Mouse (Mus musculus): ENCODE measurements around the gene Olfr957. TPM values are rescaled to one million over a fixed set of nuclear protein-coding genes. Genes with fewer than 3 reads are reported as not detected.
A peak's percentile ranks its signal among the peaks of the same experiment; 100 is the strongest.

Olfr957 gene
- total and polyA plus RNA-seq, 2 experiments from 2014 or later = not detected

DNA sequence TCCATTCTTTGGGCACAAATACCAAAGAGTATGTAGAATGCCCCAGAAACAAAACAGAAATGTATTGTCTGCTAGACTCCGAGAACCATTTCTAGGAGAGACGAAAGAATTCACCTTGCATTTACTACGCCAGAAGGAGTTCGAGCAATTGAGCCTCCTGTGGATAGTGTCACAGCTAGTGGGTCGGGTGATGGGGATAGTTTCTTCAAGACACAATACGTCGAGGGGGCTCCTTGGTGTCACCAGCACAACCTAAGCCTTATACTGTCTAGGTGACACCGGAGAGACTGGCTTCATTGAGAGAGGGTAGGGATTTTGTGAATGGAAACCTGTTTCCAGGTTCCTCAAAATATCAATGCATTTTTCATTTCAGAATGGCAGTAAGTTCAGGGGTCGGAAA is 6.2 kb downstream of the Olfr957 start:
- Histone ChIP-seq H3K27me3 (ENCODE audit: insufficient read depth, low read length) (no peaks in the 10 kb centered on the region), H3K4me1 (ENCODE audit: insufficient read depth) (no peaks in the 10 kb centered on the region), H3K4me2 (ENCODE audit: low read depth) (no peak overlapping the region), H3K4me3 (ENCODE audit: low read depth, low read length) (no peak overlapping the region), H3K9me3 (ENCODE audit: low read length) (no peaks in the 10 kb centered on the region), H3K9ac (no peak overlapping the region), H3K27ac (ENCODE audit: low read depth, low read length) (no peak overlapping the region), H3K36me3 (ENCODE audit: insufficient read depth) (no peaks in the 10 kb centered on the region)
- 78% methylated on average over 9 of the region's 9 CpGs for WGBS
- TF ChIP-seq CTCF (IDR thresholded peaks at IDR 0.05; ENCODE audit: low read depth) = no peak
- no peak for DNase-seq
- ATAC-seq = peak; percentile 8; the same call in 1 of the 2 replicates

GRCm38 (mm10) chr9:39508998-39509397 is 6.6 kb downstream of the Olfr957 start:
- Histone ChIP-seq H3K4me2 (ENCODE audit: low read depth) (no peak overlapping the region), H3K27me3 (ENCODE audit: insufficient read depth, low read length) (no peaks in the 10 kb centered on the region), H3K9ac (no peak overlapping the region), H3K9me3 (ENCODE audit: low read length) (no peaks in the 10 kb centered on the region), H3K4me3 (ENCODE audit: low read depth, low read length) (no peak overlapping the region), H3K36me3 (ENCODE audit: insufficient read depth) (no peaks in the 10 kb centered on the region), H3K27ac (ENCODE audit: low read depth, low read length) (no peak overlapping the region), H3K4me1 (ENCODE audit: insufficient read depth) (no peaks in the 10 kb centered on the region)
- peak; percentile 88 for ATAC-seq
- peak; percentile 89 for TF ChIP-seq CTCF (IDR thresholded peaks at IDR 0.05; ENCODE audit: low read depth)
- DNase-seq = peak; percentile 87
- WGBS = 14% methylated on average over 6 of the region's 6 CpGs

- no peak within 1 kb of the TSS for H3K27ac ChIP-seq (ENCODE audit: low read depth, low read length)
- no peak within 1 kb of the TSS for H3K9ac ChIP-seq
- WGBS = 97% methylated on average over 2 of the region's 2 CpGs
- no peak within 1 kb of the TSS for H3K4me3 ChIP-seq (ENCODE audit: low read depth, low read length)
- no peaks in the 10 kb centered on the region for H3K9me3 ChIP-seq (ENCODE audit: low read length)
- DNase-seq = no peak
- ATAC-seq = no peak
- no peaks in the 10 kb centered on the region for H3K4me1 ChIP-seq (ENCODE audit: insufficient read depth)
- no peaks in the 10 kb centered on the region for H3K36me3 ChIP-seq (ENCODE audit: insufficient read depth)
- TF ChIP-seq CTCF (IDR thresholded peaks at IDR 0.05; ENCODE audit: low read depth) = no peak
- no peak within 1 kb of the TSS for H3K4me2 ChIP-seq (ENCODE audit: low read depth)
- no peaks in the 10 kb centered on the region for H3K27me3 ChIP-seq (ENCODE audit: insufficient read depth, low read length)
Observed at GRCm38 (mm10) chr9:39493895-39494294, 21.7 kb downstream of the Olfr957 start, which contains the start of gene Olfr44. Olfr44 (minus strand) TSS chr9:39493995.

- 59% methylated on average over 1 of the region's 1 CpGs for WGBS
- Histone ChIP-seq H3K9me3 (ENCODE audit: low read length) (no peaks in the 10 kb centered on the region), H3K9ac (no peak within 1 kb of the TSS), H3K4me3 (ENCODE audit: low read depth, low read length) (no peak within 1 kb of the TSS), H3K4me1 (ENCODE audit: insufficient read depth) (no peaks in the 10 kb centered on the region), H3K36me3 (ENCODE audit: insufficient read depth) (no peaks in the 10 kb centered on the region), H3K4me2 (ENCODE audit: low read depth) (no peak within 1 kb of the TSS), H3K27ac (ENCODE audit: low read depth, low read length) (no peak within 1 kb of the TSS), H3K27me3 (ENCODE audit: insufficient read depth, low read length) (no peaks in the 10 kb centered on the region)
- no peak for DNase-seq
- TF ChIP-seq CTCF (IDR thresholded peaks at IDR 0.05; ENCODE audit: low read depth) = no peak
- no peak for ATAC-seq
Observed at GRCm38 (mm10) chr9:39471844-39472243, 43.8 kb downstream of the Olfr957 start, which contains the start of gene Olfr955. Olfr955 (minus strand) TSS chr9:39471944.

Other genes starting within 250 kb of the Olfr957 start
- not detected in 2 replicates for gene Olfr945, start 239.0 kb downstream of the Olfr957 start, total RNA-seq (2014; rRNA removed)
- not detected in 2 replicates for gene Olfr945, start 239.0 kb downstream of the Olfr957 start, polyA plus RNA-seq (2015; fragmentation: Nextera tagmentation; extraction: Ambion mirVana)
- gene Olfr948, start 189.8 kb downstream of the Olfr957 start, total RNA-seq (2014; rRNA removed) = not detected in 2 replicates
- gene Olfr948, start 189.8 kb downstream of the Olfr957 start, polyA plus RNA-seq (2015; fragmentation: Nextera tagmentation; extraction: Ambion mirVana) = not detected in 2 replicates
- not detected in 2 replicates for gene Olfr951, start 128.4 kb downstream of the Olfr957 start, total RNA-seq (2014; rRNA removed)
- gene Olfr951, start 128.4 kb downstream of the Olfr957 start, polyA plus RNA-seq (2015; fragmentation: Nextera tagmentation; extraction: Ambion mirVana) = not detected in 2 replicates
- not detected in 2 replicates for gene Olfr952, start 88.7 kb downstream of the Olfr957 start, total RNA-seq (2014; rRNA removed)
- not detected in 2 replicates for gene Olfr952, start 88.7 kb downstream of the Olfr957 start, polyA plus RNA-seq (2015; fragmentation: Nextera tagmentation; extraction: Ambion mirVana)
- gene Olfr954, start 59.1 kb downstream of the Olfr957 start, total RNA-seq (2014; rRNA removed) = not detected in 2 replicates
- gene Olfr954, start 59.1 kb downstream of the Olfr957 start, polyA plus RNA-seq (2015; fragmentation: Nextera tagmentation; extraction: Ambion mirVana) = not detected in 2 replicates
- gene Olfr955, start 43.9 kb downstream of the Olfr957 start, total RNA-seq (2014; rRNA removed) = not detected in 2 replicates
- not detected in 2 replicates for gene Olfr955, start 43.9 kb downstream of the Olfr957 start, polyA plus RNA-seq (2015; fragmentation: Nextera tagmentation; extraction: Ambion mirVana)
- gene Olfr44, start 21.8 kb downstream of the Olfr957 start, total RNA-seq (2014; rRNA removed) = not detected in 2 replicates
- gene Olfr44, start 21.8 kb downstream of the Olfr957 start, polyA plus RNA-seq (2015; fragmentation: Nextera tagmentation; extraction: Ambion mirVana) = not detected in 2 replicates
- not detected in 2 replicates for gene Olfr958, start 38.2 kb upstream of the Olfr957 start, total RNA-seq (2014; rRNA removed)
- gene Olfr958, start 38.2 kb upstream of the Olfr957 start, polyA plus RNA-seq (2015; fragmentation: Nextera tagmentation; extraction: Ambion mirVana) = not detected in 2 replicates
- gene Olfr959, start 59.8 kb upstream of the Olfr957 start, total RNA-seq (2014; rRNA removed) = not detected in 2 replicates
- not detected in 2 replicates for gene Olfr959, start 59.8 kb upstream of the Olfr957 start, polyA plus RNA-seq (2015; fragmentation: Nextera tagmentation; extraction: Ambion mirVana)
- 103 and 219 TPM in 2 replicates for gene AW551984, start 88.6 kb upstream of the Olfr957 start, total RNA-seq (2014; rRNA removed)
- gene AW551984, start 88.6 kb upstream of the Olfr957 start, polyA plus RNA-seq (2015; fragmentation: Nextera tagmentation; extraction: Ambion mirVana) = 46.3 and 98.8 TPM in 2 replicates
- not detected in 2 replicates for gene Olfr148, start 94.8 kb upstream of the Olfr957 start, total RNA-seq (2014; rRNA removed)
- not detected in 2 replicates for gene Olfr148, start 94.8 kb upstream of the Olfr957 start, polyA plus RNA-seq (2015; fragmentation: Nextera tagmentation; extraction: Ambion mirVana)
- gene Olfr960, start 105.6 kb upstream of the Olfr957 start, total RNA-seq (2014; rRNA removed) = not detected in 2 replicates
- not detected in 2 replicates for gene Olfr960, start 105.6 kb upstream of the Olfr957 start, polyA plus RNA-seq (2015; fragmentation: Nextera tagmentation; extraction: Ambion mirVana)
- not detected in 2 replicates for gene Olfr961, start 129.3 kb upstream of the Olfr957 start, total RNA-seq (2014; rRNA removed)
- not detected in 2 replicates for gene Olfr961, start 129.3 kb upstream of the Olfr957 start, polyA plus RNA-seq (2015; fragmentation: Nextera tagmentation; extraction: Ambion mirVana)
- gene Olfr963, start 151.4 kb upstream of the Olfr957 start, total RNA-seq (2014; rRNA removed) = not detected in 2 replicates
- gene Olfr963, start 151.4 kb upstream of the Olfr957 start, polyA plus RNA-seq (2015; fragmentation: Nextera tagmentation; extraction: Ambion mirVana) = not detected in 2 replicates
- gene Olfr149, start 191.3 kb upstream of the Olfr957 start, total RNA-seq (2014; rRNA removed) = not detected in 2 replicates
- gene Olfr149, start 191.3 kb upstream of the Olfr957 start, polyA plus RNA-seq (2015; fragmentation: Nextera tagmentation; extraction: Ambion mirVana) = not detected in 2 replicates
- gene Olfr965, start 195.5 kb upstream of the Olfr957 start, total RNA-seq (2014; rRNA removed) = not detected in 2 replicates
- gene Olfr965, start 195.5 kb upstream of the Olfr957 start, polyA plus RNA-seq (2015; fragmentation: Nextera tagmentation; extraction: Ambion mirVana) = not detected in 2 replicates
- gene Olfr150, start 215.2 kb upstream of the Olfr957 start, total RNA-seq (2014; rRNA removed) = not detected in 2 replicates
- not detected in 2 replicates for gene Olfr150, start 215.2 kb upstream of the Olfr957 start, polyA plus RNA-seq (2015; fragmentation: Nextera tagmentation; extraction: Ambion mirVana)
- gene Olfr967, start 230.4 kb upstream of the Olfr957 start, total RNA-seq (2014; rRNA removed) = not detected in 2 replicates
- not detected in 2 replicates for gene Olfr967, start 230.4 kb upstream of the Olfr957 start, polyA plus RNA-seq (2015; fragmentation: Nextera tagmentation; extraction: Ambion mirVana)